Mouse (Mus musculus) kidney, postnatal 0 days (tissue): ENCODE measurements at regions not wholly inside any gene's neighbourhood (a gene's known extent, or its start where the extent isn't known, plus 50 kb on each side); places are given as distances from the start of the nearest gene placed in this dataset.
A peak's percentile ranks its signal among the peaks of the same experiment; 100 is the strongest.
"Not testable (repeated sequence)": the region's sequence is repeated elsewhere in the genome, so short reads cannot be mapped to it uniquely, and the experiment has no call there.

ENCODE experiments used
- ATAC-seq: fragments of 200-750 bp; cut with Nextera tagmentation; replicated peaks from 2 replicates; pipeline ENCODE4 v1.8.0; 2017; ENCODE audit warnings: low read depth, moderate number of reproducible peaks, moderate TSS enrichment, moderate library complexity; ENCODE audit not compliant: low FRiP score
- DNase-seq: peaks from one replicate; pipeline ENCODE4 v3.0.0-alpha.2; 2016; ENCODE audit warnings: low spot score
- H3K27ac ChIP-seq: fragments of 300-500 bp; sonication (generic); 2 replicates; pipeline ENCODE4 v1.5.1; 2014; ENCODE audit warnings: mild to moderate bottlenecking
- H3K27me3 ChIP-seq: fragments of 300-500 bp; sonication (generic); 2 replicates; pipeline ENCODE4 v1.6.1; 2014; ENCODE audit warnings: low read length, mixed read lengths; ENCODE audit not compliant: insufficient read depth
- H3K36me3 ChIP-seq: fragments of 300-500 bp; sonication (generic); 2 replicates; pipeline ENCODE4 v1.6.1; 2014; ENCODE audit warnings: low read length, mixed read lengths; ENCODE audit not compliant: insufficient read depth
- H3K4me1 ChIP-seq: fragments of 300-500 bp; sonication (generic); replicated peaks from 2 replicates; pipeline ENCODE4 v1.6.1; 2014; ENCODE audit warnings: antibody characterized with exemption, low read length, mixed read lengths; ENCODE audit not compliant: insufficient read depth
- H3K4me2 ChIP-seq: fragments of 300-500 bp; sonication (generic); 2 replicates; pipeline ENCODE4 v1.6.1; 2014; ENCODE audit warnings: mild to moderate bottlenecking, low read length, moderate library complexity, mixed read lengths
- H3K4me3 ChIP-seq: fragments of 300-500 bp; sonication (generic); replicated peaks from 2 replicates; pipeline ENCODE4 v1.5.1; 2014; ENCODE audit warnings: low read depth, low read length
- H3K9ac ChIP-seq: fragments of 300-500 bp; sonication (generic); 2 replicates; pipeline ENCODE4 v1.6.1; 2014; ENCODE audit warnings: low read depth, low read length
- H3K9me3 ChIP-seq: fragments of 300-500 bp; sonication (generic); replicated peaks from 2 replicates; pipeline ENCODE4 v1.6.1; 2016; ENCODE audit warnings: low read length, inconsistent platforms, mixed read lengths
- CTCF ChIP-seq: IDR thresholded peaks from 2 replicates; pipeline ENCODE4 v1.5.1; 2016; ENCODE audit warnings: antibody characterized with exemption, low read depth, mild to moderate bottlenecking, moderate library complexity
- WGBS: fragments of 180-500 bp; shearing (Covaris S2); extraction: QIAGEN DNeasy Blood & Tissue Kit; methylation state at CpG from one replicate; pipeline ENCODE4 v1.1.7; 2014; 5-methylcytosine and 5-hydroxymethylcytosine counted together

DNA sequence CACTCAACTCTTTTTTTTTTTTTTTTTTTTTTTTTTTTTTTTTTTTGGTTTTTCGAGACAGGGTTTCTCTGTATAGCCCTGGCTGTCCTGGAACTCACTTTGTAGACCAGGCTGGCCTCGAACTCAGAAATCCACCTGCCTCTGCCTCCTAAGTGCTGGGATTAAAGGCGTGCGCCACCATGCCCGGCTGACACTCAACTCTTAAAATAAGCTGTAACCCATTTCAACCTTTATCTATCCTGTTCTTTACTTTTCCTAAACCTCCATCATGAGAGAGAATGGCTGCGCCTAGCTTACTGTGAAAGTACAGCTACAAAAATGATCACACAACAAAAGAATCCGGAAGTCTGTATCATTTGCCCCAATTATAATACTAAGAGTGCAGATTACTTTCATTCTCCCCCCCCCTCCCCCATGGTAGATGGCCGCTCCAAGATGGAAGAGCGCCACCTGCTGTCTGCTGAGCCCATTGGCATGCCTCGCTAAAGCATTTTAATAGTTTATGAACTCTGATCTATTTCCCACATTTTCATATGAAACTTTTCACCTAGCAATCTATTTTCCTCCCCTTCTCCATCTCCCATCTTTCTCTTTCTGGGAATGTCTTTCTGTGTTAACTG lies 89.2 kb upstream of the Enpep start:
- not testable (repeated sequence) for H3K36me3 ChIP-seq, H3K4me3 ChIP-seq, H3K4me2 ChIP-seq, H3K27me3 ChIP-seq, H3K9ac ChIP-seq, H3K4me1 ChIP-seq, H3K9me3 ChIP-seq, H3K27ac ChIP-seq
- ATAC-seq (0 out of 2 replicates have a peak, but pooled peaks have one; percentile 40), DNase-seq (peak; percentile 81)
- 53% methylated on average over 9 of the region's 10 CpGs for WGBS
- peak; percentile 91 for TF ChIP-seq CTCF

DNA sequence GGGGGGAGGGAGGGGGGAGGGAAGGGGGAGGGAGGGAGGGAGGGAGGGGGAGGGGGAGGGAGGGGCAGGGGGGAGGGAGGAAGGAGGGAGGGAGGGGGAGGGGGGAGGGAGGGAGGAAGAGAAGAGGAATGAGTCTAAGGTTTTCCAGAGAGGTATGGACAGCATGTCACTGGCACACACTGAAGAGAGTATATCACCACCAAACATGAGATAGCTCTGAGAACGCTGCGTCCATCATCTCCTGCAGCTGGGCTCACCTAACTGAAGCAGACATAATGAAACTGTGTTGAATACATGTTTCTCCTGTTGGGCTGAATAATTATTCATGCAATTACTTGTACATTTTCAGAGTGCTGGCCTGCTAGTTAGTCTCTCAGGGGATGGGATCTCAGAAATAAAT lies 96.2 kb upstream of the Enpep start:
- H3K9me3 ChIP-seq = no peaks in the 10 kb centered on the region
- H3K4me3 ChIP-seq = no peak overlapping the region
- DNase-seq = no peak
- ATAC-seq = no peak
- H3K4me2 ChIP-seq = no peak overlapping the region
- 86% methylated on average over 2 of the region's 2 CpGs for WGBS
- TF ChIP-seq CTCF = no peak
- no peaks in the 10 kb centered on the region for H3K4me1 ChIP-seq
- H3K27me3 ChIP-seq = no peaks in the 10 kb centered on the region
- no peaks in the 10 kb centered on the region for H3K36me3 ChIP-seq
- no peak overlapping the region for H3K9ac ChIP-seq
- no peak overlapping the region for H3K27ac ChIP-seq

DNA sequence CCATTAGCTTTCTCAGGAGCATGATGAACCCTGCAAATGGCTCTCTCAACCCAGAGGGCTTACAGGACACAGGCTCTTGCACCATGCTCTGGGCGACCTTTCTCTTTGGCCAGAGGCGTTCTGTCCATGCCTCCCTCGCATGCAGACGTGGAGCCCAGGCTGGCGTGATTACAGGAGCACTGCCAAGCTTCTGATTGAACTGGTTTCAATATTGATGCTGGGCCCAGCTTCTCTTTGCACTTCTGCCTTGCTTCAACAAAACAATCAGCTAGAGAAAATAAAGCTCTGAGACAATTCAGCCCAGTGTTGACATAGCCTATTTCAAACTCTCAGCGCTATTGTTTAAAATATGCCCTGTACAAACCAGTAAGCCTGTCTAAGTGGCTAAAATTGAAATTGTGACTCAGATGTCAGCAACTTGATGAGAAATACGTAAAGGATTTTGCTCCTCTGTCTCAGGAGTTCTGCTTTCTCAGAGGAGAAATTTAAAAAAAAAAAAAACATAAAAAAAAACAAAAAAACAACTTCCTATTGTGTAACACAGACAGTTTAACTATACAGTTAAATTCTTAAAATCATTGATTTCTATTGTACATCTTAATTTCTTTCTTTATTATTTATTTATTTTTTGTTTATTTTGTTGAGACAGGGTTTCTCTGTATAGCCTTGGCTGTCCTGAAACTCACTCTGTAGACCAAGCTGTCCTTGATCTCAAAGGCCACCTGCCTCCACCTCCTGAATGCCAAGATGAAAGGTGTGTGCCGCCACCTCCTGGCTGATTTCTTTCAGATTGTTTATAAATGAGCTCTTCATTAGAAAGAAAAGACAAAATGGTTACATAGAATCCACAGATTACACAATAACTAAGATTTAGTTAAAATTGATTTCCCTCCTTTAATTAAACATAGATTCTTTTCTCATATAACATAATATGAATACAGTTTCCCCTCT lies 96.9 kb upstream of the Enpep start:
- no peaks in the 10 kb centered on the region for H3K4me1 ChIP-seq
- no peak overlapping the region for H3K4me3 ChIP-seq
- no peak for ATAC-seq
- no peak overlapping the region for H3K9ac ChIP-seq
- H3K27me3 ChIP-seq = no peaks in the 10 kb centered on the region
- no peaks in the 10 kb centered on the region for H3K36me3 ChIP-seq
- no peaks in the 10 kb centered on the region for H3K9me3 ChIP-seq
- peak; percentile 64 for TF ChIP-seq CTCF
- no peak overlapping the region for H3K27ac ChIP-seq
- no peak overlapping the region for H3K4me2 ChIP-seq
- WGBS = 61% methylated on average over 8 of the region's 8 CpGs
- peak; percentile 36 for DNase-seq

DNA sequence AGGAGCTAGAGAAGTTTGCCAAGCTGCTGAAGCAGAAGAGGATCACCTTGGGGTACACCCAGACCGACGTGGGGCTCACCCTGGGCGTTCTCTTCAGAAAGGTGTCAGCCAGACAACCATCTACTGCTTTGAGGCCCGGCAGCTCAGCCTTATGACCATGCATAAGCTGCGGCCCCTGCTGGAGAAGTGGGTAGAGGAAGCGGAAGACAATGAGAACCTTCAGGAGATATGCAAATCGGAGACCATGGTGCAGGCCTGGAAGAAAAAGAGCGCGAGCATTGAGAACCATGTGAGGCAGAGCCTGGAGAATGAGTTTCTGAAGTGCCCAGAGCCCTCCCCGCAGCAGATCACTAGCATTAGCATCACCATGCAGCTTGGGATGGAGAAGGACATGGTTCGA lies 98.1 kb upstream of the Elovl6 start:
- no peak overlapping the region for H3K4me3 ChIP-seq
- no peaks in the 10 kb centered on the region for H3K9me3 ChIP-seq
- no peaks in the 10 kb centered on the region for H3K36me3 ChIP-seq
- H3K4me2 ChIP-seq = no peak overlapping the region
- no peaks in the 10 kb centered on the region for H3K4me1 ChIP-seq
- H3K27ac ChIP-seq = no peak overlapping the region
- 74% methylated on average over 11 of the region's 11 CpGs for WGBS
- peak; percentile 31; the same call in 1 of the 2 replicates for TF ChIP-seq CTCF
- DNase-seq = no peak
- ATAC-seq = no peak
- no peak overlapping the region for H3K9ac ChIP-seq
- H3K27me3 ChIP-seq = no peaks in the 10 kb centered on the region

DNA sequence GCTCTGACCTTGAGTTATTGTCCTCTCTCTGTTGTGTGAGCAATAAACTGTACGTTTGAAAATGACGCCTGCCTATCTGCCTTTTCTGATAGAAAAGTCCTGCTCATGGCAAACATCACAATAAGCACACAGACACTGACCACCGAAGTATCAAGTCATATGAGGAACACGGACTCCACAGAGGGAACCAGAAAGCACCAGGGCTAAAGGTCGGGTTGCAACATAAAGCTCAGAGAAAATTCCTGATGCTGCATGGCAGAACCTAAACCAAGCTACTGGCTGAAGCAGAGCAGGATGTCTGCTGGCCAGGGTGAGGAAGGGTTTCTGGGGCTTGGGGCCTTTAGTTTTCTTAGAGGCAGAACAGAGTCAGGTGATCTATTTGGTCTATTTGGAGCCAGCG lies 94.5 kb upstream of the Elovl6 start:
- no peaks in the 10 kb centered on the region for H3K9me3 ChIP-seq
- no peak overlapping the region for H3K27ac ChIP-seq
- ATAC-seq = no peak
- H3K4me3 ChIP-seq = no peak overlapping the region
- H3K9ac ChIP-seq = no peak overlapping the region
- DNase-seq = no peak
- H3K27me3 ChIP-seq = no peaks in the 10 kb centered on the region
- 85% methylated on average over 6 of the region's 6 CpGs for WGBS
- no peak overlapping the region for H3K4me2 ChIP-seq
- no peaks in the 10 kb centered on the region for H3K36me3 ChIP-seq
- no peaks in the 10 kb centered on the region for H3K4me1 ChIP-seq
- TF ChIP-seq CTCF = no peak

DNA sequence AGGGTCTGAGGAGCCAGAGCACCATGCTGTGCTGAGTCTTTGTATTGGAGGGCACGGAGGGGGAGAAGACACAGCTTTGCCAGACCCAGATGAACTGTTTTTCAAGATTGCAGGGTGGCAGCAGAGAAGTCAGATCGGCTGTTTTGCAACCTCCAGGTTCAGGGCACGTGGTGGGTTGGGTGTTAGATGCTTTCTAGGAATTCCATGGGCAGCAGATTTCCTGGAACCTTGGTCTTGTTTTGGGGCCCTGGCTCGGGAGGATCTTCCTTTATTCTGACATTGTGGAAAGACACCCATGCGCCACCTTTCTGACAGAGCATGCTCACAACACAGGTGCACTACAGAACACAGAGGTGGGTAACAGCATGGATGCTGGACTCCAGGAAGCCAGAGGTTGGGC lies 89.4 kb upstream of the Elovl6 start:
- no peak overlapping the region for H3K4me2 ChIP-seq
- H3K9ac ChIP-seq = no peak overlapping the region
- no peak for DNase-seq
- WGBS = 77% methylated on average over 5 of the region's 5 CpGs
- no peak overlapping the region for H3K27ac ChIP-seq
- no peaks in the 10 kb centered on the region for H3K27me3 ChIP-seq
- no peak for TF ChIP-seq CTCF
- no peaks in the 10 kb centered on the region for H3K36me3 ChIP-seq
- no peaks in the 10 kb centered on the region for H3K9me3 ChIP-seq
- H3K4me1 ChIP-seq = no peaks in the 10 kb centered on the region
- no peak for ATAC-seq
- H3K4me3 ChIP-seq = no peak overlapping the region
